Mouse (Mus musculus) neural tube, embryonic 15.5 days (tissue): ENCODE measurements around the gene Dqx1. TPM values are rescaled to one million over a fixed set of nuclear protein-coding genes. Genes with fewer than 3 reads are reported as not detected.
A peak's percentile ranks its signal among the peaks of the same experiment; 100 is the strongest.

Source experiments
- ATAC-seq: fragments of 200-750 bp; cut with Nextera tagmentation; 2 replicates; pipeline ENCODE4 v1.8.0; 2017; ENCODE audit warnings: mild to moderate bottlenecking, moderate TSS enrichment, moderate library complexity; ENCODE audit not compliant: low FRiP score
- H3K27ac ChIP-seq: fragments of 300-500 bp; sonication (generic); replicated peaks from 2 replicates; pipeline ENCODE4 v1.5.1; 2015; ENCODE audit warnings: mild to moderate bottlenecking, inconsistent platforms
- H3K27me3 ChIP-seq: fragments of 300-500 bp; sonication (generic); replicated peaks from 2 replicates; pipeline ENCODE4 v1.6.1; 2015; ENCODE audit warnings: inconsistent platforms
- H3K36me3 ChIP-seq: fragments of 300-500 bp; sonication (generic); 2 replicates; pipeline ENCODE4 v1.6.1; 2015; ENCODE audit warnings: inconsistent platforms
- H3K4me1 ChIP-seq: fragments of 300-500 bp; sonication (generic); 2 replicates; pipeline ENCODE4 v1.6.1; 2015; ENCODE audit warnings: inconsistent platforms
- H3K4me2 ChIP-seq: fragments of 300-500 bp; sonication (generic); 2 replicates; pipeline ENCODE4 v1.6.1; 2015; ENCODE audit warnings: inconsistent platforms, mild to moderate bottlenecking, moderate library complexity
- H3K4me3 ChIP-seq: fragments of 300-500 bp; sonication (generic); replicated peaks from 2 replicates; pipeline ENCODE4 v1.5.1; 2015; ENCODE audit warnings: mild to moderate bottlenecking, inconsistent platforms
- H3K9ac ChIP-seq: fragments of 300-500 bp; sonication (generic); replicated peaks from 2 replicates; pipeline ENCODE4 v1.6.1; 2015; ENCODE audit warnings: mild to moderate bottlenecking, inconsistent platforms
- H3K9me3 ChIP-seq: fragments of 300-500 bp; sonication (generic); replicated peaks from 2 replicates; pipeline ENCODE4 v1.6.1; 2016; ENCODE audit warnings: inconsistent platforms
- WGBS: fragments of 180-500 bp; shearing (Covaris S2); methylation state at CpG from one replicate; pipeline ENCODE4 v1.1.7; 2015; ENCODE audit warnings: mixed read lengths; 5-methylcytosine and 5-hydroxymethylcytosine counted together
- polyA plus RNA-seq: library from polyadenylated mRNA; unstranded; fragments of >200 nt; fragmentation: Nextera tagmentation; extraction: Ambion mirVana; gene quantifications from 2 replicates; pipeline ENCODE4 v1.2.1, GENCODE M21; 2015

The Dqx1 gene
- polyA plus RNA-seq, 1 experiment from 2014 or later: 0.45 TPM

DNA sequence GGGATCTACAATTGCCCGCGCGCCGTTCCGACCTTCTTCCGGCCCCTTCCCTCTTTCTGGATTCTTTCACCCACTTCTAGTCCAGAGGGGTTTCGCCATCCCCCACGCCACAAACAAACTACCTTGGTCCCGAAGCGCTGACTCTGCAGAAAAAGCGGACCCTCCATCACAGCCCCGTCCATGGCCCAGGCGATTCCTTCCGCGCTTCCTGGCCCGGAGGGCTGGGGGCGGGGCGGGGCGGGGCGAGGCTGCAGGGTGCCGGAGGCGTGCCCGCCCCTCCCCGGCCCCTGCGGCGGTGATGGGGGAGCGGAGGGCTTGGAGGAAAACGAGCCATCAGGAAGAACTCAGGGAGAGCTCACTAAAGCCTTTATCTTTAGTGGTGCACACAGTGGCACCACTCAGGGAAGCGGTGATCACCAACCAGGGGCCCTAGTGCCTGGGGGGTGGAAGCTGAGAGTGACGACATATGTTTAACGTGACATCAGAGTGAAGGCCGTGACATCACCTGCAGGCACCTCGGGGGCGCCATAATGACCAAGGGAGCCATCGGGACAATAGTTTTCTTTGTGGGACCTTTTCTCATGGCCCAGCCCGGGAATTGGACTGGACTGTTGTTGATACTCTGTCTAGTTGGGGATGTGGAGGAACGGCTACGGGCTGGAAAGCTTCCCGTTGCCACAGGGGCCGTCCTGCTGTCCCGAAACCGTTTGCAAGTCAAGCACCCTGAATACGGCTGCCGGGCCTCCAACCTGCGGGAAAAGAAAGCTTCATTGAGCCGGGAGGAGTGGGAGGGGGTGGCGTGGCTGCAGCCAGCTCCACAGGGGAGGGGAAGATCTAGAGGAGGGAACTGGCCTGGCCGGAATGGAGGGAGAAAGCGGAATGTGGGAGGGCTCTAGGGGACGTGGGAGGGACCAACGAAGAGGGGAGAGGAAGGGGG is 24.1 kb upstream of the Dqx1 start, which contains the start of the genes Dok1 and Loxl3:
Gene Dok1, minus strand, starts transcription at position 223 of the 937 bp plus-strand sequence.
Gene Loxl3, plus strand, starts transcription at position 925 of the 937 bp plus-strand sequence.
- peak within 1 kb of the TSS; percentile 48 for H3K9ac ChIP-seq
- peak; percentile 68 for ATAC-seq
- peak within 1 kb of the TSS; percentile 71 for H3K27ac ChIP-seq
- no peaks in the 10 kb centered on the region for H3K36me3 ChIP-seq
- 1% methylated on average over 49 of the region's 51 CpGs for WGBS
- H3K4me2 ChIP-seq: peak within 1 kb of the TSS; percentile 74
- H3K4me3 ChIP-seq: peak within 1 kb of the TSS; percentile 47
- peaks cover 54% of the 10 kb centered on the region for H3K27me3 ChIP-seq
- no peaks in the 10 kb centered on the region for H3K9me3 ChIP-seq
- H3K4me1 ChIP-seq: peaks cover 30% of the 10 kb centered on the region

DNA sequence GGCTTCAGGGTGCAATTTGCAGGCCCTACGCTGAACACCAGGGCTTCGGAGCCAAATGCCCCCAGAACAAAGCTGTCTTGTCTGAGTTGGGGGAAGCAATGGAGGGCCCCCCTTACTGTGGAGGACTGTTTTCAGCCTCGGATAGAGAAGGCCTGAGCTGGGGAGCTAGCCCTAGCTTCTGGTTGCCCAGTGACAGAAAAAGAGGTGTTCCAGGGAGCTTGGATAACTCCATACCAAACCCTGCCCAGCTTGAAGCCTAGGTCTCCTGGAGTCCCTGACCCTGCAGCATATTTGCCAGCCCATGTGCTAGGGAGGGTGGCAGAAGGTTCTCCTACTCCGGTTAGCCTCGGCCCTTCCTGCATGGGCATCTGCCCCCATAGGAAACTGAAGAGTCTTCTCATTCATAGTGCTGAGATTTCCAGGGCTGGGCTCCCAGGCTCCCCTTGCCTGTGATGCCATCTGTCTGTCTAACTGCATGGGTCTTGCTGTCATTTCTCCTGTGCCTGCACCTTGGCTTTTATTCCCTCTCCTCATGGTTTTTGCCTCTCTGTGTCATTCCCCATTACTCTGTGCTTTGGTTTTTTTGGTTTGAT is 23.1 kb upstream of the Dqx1 start:
- Histone ChIP-seq H3K9me3 (no peaks in the 10 kb centered on the region), H3K4me2 (peak overlapping the region; percentile 74), H3K9ac (peak overlapping the region; percentile 30), H3K27ac (peak overlapping the region; percentile 71), H3K36me3 (no peaks in the 10 kb centered on the region), H3K4me3 (peak overlapping the region; percentile 47), H3K4me1 (peaks cover 30% of the 10 kb centered on the region), H3K27me3 (peaks cover 54% of the 10 kb centered on the region)
- 25% methylated on average over 5 of the region's 5 CpGs for WGBS
- ATAC-seq: no peak

DNA sequence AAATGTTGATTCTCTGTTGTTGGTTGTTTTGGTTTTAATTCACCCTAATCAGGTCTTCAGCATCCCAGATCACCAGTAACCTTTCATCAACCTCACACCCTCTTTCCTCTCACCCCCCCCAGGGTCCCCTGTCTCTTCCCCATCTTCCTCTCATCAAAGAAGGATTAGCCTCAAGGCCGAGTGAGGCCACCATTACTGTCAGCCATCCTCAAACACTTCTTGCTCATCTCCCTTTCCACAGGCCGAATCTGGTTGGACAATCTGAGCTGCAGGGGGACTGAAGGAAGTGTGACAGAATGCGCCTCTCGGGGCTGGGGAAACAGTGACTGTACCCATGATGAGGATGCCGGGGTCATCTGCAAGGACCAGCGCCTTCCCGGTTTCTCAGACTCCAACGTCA is 20.5 kb upstream of the Dqx1 start:
- Histone ChIP-seq H3K9ac (no peak overlapping the region), H3K36me3 (no peaks in the 10 kb centered on the region), H3K4me3 (no peak overlapping the region), H3K4me2 (no peak overlapping the region), H3K27me3 (peaks cover 30% of the 10 kb centered on the region), H3K4me1 (peaks cover 28% of the 10 kb centered on the region), H3K27ac (no peak overlapping the region), H3K9me3 (no peaks in the 10 kb centered on the region)
- WGBS: 82% methylated on average over 8 of the region's 8 CpGs
- no peak for ATAC-seq

DNA sequence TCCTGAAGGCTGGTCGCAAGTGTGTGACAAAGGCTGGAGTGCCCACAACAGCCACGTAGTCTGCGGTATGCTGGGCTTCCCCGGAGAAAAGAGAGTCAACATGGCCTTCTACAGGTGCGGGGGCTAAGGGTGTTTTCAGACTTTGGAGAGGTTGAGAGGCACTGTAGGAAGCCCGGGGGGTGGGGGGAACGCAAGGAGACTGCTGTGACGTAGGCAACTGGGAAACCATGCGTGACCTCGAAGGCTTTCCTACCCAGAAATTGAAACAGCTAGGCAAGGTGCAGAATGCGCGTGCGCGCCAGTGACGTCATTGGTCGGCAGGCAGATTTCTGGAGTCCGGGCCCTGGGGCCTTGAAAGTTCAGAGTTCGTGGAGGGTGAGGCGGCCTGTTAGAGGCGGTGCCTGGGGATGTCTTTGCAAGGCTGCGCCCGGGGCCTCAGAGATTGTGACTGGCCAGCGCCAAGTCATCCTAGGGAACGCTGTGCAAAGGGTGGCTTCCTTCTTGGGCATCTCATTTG is 19.1 kb upstream of the Dqx1 start:
- no peaks in the 10 kb centered on the region for H3K9me3 ChIP-seq
- 0 out of 2 replicates have a peak overlapping the region, but pooled peaks have one; percentile 26 for H3K9ac ChIP-seq
- peaks cover 17% of the 10 kb centered on the region; the same call in 1 of the 2 replicates for H3K27me3 ChIP-seq
- ATAC-seq: peak; percentile 57
- H3K4me2 ChIP-seq: peak overlapping the region; percentile 61
- H3K36me3 ChIP-seq: no peaks in the 10 kb centered on the region
- peaks cover 14% of the 10 kb centered on the region for H3K4me1 ChIP-seq
- peak overlapping the region; percentile 35 for H3K4me3 ChIP-seq
- 12% methylated on average over 24 of the region's 24 CpGs for WGBS
- peak overlapping the region; percentile 52; the same call in 1 of the 2 replicates for H3K27ac ChIP-seq

DNA sequence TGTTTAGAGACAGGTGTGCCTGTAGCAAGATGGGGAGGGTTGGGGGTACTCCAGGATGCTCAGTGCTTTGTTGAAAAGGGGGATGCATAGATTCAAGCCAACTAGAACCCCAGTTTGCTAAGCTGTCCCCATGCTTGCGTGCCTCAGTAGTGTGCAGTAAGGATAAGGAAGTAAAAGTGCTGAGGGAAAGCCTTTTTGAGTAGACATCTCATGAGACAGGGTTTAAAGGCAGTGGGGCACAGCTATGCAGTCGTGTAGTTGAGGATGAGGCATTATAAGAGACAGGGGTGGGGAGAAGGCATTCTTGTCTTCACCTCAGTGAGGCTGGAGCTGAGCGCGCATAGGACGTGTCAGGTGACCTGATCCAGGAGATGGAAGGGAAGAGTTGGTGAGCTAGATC is 17.0 kb upstream of the Dqx1 start:
- Histone ChIP-seq H3K9me3 (no peaks in the 10 kb centered on the region), H3K9ac (no peak overlapping the region), H3K4me3 (no peak overlapping the region), H3K4me2 (no peak overlapping the region), H3K27ac (no peak overlapping the region), H3K36me3 (no peaks in the 10 kb centered on the region), H3K27me3 (peaks cover 5% of the 10 kb centered on the region; the same call in 1 of the 2 replicates), H3K4me1 (peaks cover 7% of the 10 kb centered on the region)
- WGBS: 80% methylated on average over 5 of the region's 5 CpGs
- no peak for ATAC-seq

DNA sequence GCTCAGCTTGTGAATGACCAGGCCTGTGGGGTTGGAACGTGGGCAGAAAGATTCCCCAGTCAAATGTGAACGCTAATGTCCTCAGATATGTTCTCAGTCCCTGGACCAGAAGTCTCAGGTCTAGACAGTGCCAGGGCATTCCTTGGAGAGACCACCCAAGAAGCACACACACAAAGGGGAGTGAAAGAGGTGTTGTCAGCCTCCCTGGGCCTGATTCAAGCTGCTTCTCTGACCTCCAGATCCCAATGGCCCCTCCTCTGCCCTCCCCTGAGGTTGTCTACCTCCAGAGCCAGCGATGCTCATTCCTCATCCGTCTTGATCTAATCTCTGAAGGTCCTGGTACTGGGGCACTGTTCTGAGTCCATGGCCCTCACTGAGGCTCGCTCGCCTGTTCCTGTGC is 14.1 kb upstream of the Dqx1 start:
- Histone ChIP-seq H3K9ac (no peak overlapping the region), H3K4me2 (no peak overlapping the region), H3K4me1 (no peaks in the 10 kb centered on the region; the same call in 1 of the 2 replicates), H3K27me3 (no peaks in the 10 kb centered on the region), H3K36me3 (no peaks in the 10 kb centered on the region), H3K4me3 (no peak overlapping the region), H3K9me3 (no peaks in the 10 kb centered on the region), H3K27ac (no peak overlapping the region)
- 77% methylated on average over 6 of the region's 6 CpGs for WGBS
- ATAC-seq: no peak

DNA sequence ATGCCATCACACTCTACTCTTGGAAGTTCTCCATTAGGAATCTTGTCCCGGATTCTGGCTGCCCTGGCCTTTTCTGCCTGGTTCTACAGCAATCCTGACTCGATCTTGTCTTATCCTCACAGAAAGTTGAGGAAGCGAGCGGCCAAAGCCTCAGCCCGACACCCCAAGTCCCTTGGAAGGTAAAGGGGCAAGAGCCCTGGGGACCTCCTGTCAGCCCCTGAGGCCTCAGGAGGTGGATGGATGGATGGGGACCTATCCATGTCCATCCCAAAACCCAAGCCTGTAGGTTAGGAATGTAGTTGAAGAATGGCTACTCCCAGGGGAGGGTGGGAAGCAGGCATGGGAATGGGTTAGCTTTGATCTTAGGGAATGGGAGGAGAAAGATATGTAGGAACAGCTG is 13.7 kb upstream of the Dqx1 start:
- no peak overlapping the region for H3K4me3 ChIP-seq
- WGBS: 91% methylated on average over 5 of the region's 5 CpGs
- H3K27me3 ChIP-seq: no peaks in the 10 kb centered on the region
- H3K4me1 ChIP-seq: no peaks in the 10 kb centered on the region
- H3K27ac ChIP-seq: no peak overlapping the region
- no peak overlapping the region for H3K9ac ChIP-seq
- no peak overlapping the region for H3K4me2 ChIP-seq
- no peak for ATAC-seq
- no peaks in the 10 kb centered on the region for H3K9me3 ChIP-seq
- no peaks in the 10 kb centered on the region for H3K36me3 ChIP-seq

DNA sequence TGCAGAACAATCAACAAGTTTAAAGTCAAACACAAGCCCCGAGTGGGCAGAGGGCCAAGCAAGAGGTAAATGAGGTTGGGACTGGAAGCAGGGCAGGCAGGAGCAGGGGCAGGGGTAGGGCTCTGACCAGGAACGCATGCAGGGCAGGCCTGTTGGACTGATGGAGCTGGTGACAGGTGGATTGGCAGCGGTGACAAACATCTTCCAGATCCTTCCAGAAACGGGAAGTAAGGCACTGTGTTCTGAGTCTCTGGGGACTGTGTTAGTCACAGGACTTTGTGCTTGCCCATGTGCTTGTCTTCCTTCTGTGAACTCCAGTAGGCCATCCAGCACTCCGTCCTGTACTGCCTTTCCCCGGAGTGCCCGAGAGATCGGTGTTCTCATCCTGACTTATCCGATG is 12.9 kb upstream of the Dqx1 start:
- Histone ChIP-seq H3K9me3 (no peaks in the 10 kb centered on the region), H3K27ac (no peak overlapping the region), H3K36me3 (no peaks in the 10 kb centered on the region), H3K27me3 (no peaks in the 10 kb centered on the region), H3K9ac (no peak overlapping the region), H3K4me1 (no peaks in the 10 kb centered on the region), H3K4me2 (no peak overlapping the region), H3K4me3 (no peak overlapping the region)
- ATAC-seq: no peak
- WGBS: 79% methylated on average over 9 of the region's 9 CpGs

DNA sequence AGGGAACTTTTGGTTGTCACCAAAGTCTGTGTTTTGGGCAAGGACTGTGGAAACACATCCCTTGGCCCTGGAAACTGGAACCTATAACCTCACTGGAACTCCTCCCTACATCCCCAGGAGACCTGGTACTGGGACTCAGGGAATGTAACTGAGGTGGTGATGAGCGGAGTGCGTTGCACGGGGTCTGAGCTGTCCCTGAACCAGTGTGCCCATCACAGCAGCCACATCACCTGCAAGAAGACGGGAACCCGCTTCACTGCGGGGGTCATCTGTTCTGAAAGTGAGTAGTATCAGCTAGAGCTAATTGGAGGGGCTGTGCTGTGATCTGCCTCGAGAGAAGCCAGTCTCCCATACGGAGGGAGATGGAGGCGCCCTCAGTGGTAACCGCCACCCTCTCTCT is 8.3 kb upstream of the Dqx1 start:
- no peak overlapping the region for H3K4me2 ChIP-seq
- H3K27me3 ChIP-seq: no peaks in the 10 kb centered on the region
- no peak overlapping the region for H3K4me3 ChIP-seq
- ATAC-seq: no peak
- WGBS: 69% methylated on average over 10 of the region's 10 CpGs
- no peak overlapping the region for H3K27ac ChIP-seq
- H3K36me3 ChIP-seq: peaks cover 10% of the 10 kb centered on the region
- H3K4me1 ChIP-seq: peaks cover 14% of the 10 kb centered on the region
- no peaks in the 10 kb centered on the region for H3K9me3 ChIP-seq
- no peak overlapping the region for H3K9ac ChIP-seq

DNA sequence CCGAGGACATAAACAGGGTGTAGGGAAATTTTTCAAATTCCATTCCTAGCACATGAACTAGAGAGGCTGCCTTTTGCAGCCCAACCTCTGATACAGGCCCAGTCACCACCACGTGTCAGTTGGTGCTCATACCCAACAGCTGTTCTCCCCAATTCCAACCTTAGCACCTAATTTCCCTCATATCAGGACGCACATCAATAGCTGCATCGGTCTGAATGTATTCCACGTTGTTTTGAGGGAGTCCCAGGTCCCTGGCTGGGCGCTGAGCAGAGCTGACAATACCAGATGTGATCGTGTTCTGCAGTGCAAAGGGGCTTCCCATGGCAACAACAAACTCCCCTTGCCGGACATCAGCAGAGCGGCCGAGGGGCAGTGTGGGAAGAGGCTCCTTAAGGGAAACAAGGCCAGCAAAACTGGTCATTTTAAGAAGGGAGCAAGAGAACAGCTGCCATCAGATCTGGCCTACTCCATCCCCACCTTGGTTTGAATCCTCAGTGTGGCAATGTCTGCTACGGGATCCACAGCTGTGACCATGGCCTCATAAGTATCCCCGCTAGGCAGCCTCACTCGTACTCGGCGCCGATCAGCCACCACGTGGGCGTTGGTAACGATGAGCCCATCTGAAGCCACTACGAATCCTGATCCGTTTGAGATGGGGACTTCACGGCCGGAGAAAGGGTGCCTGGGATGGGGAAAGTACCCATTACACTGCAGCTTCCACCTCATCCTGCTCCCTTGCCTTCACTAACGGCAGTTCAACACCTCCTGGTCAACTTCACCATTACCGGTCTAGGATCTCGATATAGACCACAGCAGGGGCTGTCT is 4.3 kb upstream of the Dqx1 start:
- Histone ChIP-seq H3K9ac (peak overlapping the region; percentile 76), H3K36me3 (peaks cover 29% of the 10 kb centered on the region), H3K27me3 (no peaks in the 10 kb centered on the region), H3K9me3 (no peaks in the 10 kb centered on the region), H3K4me1 (peaks cover 29% of the 10 kb centered on the region), H3K4me3 (peak overlapping the region; percentile 67), H3K27ac (peak overlapping the region; percentile 85), H3K4me2 (peak overlapping the region; percentile 90)
- whole genome bisulfite sequencing: 2% methylated on average over 26 of the region's 26 CpGs
- peak; percentile 8; the same call in 1 of the 2 replicates for ATAC-seq
